Mouse (Mus musculus): ENCODE results near the gene Rnf169. TPM values are rescaled to one million over a fixed set of nuclear protein-coding genes. Genes with fewer than 3 reads are reported as not detected.

The Rnf169 gene
- polyA plus RNA-seq, 1 experiment from 2014 or later: 7.1 TPM

DNA sequence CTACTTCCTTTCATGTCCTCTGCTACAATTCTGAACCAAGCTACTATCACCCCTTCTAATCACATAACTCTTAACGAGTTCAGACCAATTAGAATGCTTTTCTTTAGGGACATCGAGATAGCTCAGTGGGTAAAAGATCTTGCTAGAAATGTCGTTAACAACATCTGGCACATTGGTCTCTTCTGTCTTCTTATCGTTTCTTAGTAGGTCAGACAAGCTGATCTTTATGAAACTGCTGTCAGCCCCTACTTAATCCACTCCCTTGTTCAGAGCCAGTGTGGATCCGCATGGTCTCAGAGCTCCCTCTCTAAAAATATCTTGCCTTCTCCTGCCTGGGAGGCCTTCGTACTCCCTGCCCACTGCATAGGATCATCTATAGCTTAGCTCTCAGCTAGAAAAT is 106.3 kb downstream of the Rnf169 start:
- WGBS: 55% methylated on average over 6 of the region's 6 CpGs
- H3K4me2 ChIP-seq: no peak overlapping the region
- H3K9me3 ChIP-seq: no peaks in the 10 kb centered on the region
- no peak overlapping the region for H3K9ac ChIP-seq
- H3K27ac ChIP-seq: no peak overlapping the region
- H3K36me3 ChIP-seq (replicated peaks): no peaks in the 10 kb centered on the region
- no peak overlapping the region for H3K4me3 ChIP-seq (replicated peaks)
- H3K27me3 ChIP-seq: no peaks in the 10 kb centered on the region
- no peaks in the 10 kb centered on the region for H3K4me1 ChIP-seq
- ATAC-seq (ENCODE audit: low FRiP score): no peak

Other genes with a start within 250 kb of the Rnf169 start
- not detected in 2 replicates for gene Olfr521, start 216.9 kb downstream of the Rnf169 start, polyA plus RNA-seq (2016; fragmentation: Nextera tagmentation; extraction: Ambion mirVana)
- gene Neu3, start 152.0 kb downstream of the Rnf169 start, polyA plus RNA-seq (2016; fragmentation: Nextera tagmentation; extraction: Ambion mirVana): 1.5 and 1.8 TPM in 2 replicates
- 0.37 and 0.67 TPM in 2 replicates for gene Xrra1, start 121.3 kb downstream of the Rnf169 start, polyA plus RNA-seq (2016; fragmentation: Nextera tagmentation; extraction: Ambion mirVana)
- gene Spcs2, start 117.0 kb downstream of the Rnf169 start, polyA plus RNA-seq (2016; fragmentation: Nextera tagmentation; extraction: Ambion mirVana): 340 and 347 TPM in 2 replicates
- gene Chrdl2, start 25.7 kb upstream of the Rnf169 start, polyA plus RNA-seq (2016; fragmentation: Nextera tagmentation; extraction: Ambion mirVana): 0.13 and 0.20 TPM in 2 replicates
- 98.4 and 98.7 TPM in 2 replicates for gene Pold3, start 141.1 kb upstream of the Rnf169 start, polyA plus RNA-seq (2016; fragmentation: Nextera tagmentation; extraction: Ambion mirVana)
- gene Lipt2, start 178.8 kb upstream of the Rnf169 start, polyA plus RNA-seq (2016; fragmentation: Nextera tagmentation; extraction: Ambion mirVana): 14.4 and 14.9 TPM in 2 replicates
- 2.0 and 3.0 TPM in 2 replicates for gene Kcne3, start 196.1 kb upstream of the Rnf169 start, polyA plus RNA-seq (2016; fragmentation: Nextera tagmentation; extraction: Ambion mirVana)
- 8.0 and 8.9 TPM in 2 replicates for gene Pgm2l1, start 246.9 kb upstream of the Rnf169 start, polyA plus RNA-seq (2016; fragmentation: Nextera tagmentation; extraction: Ambion mirVana)